Mouse (Mus musculus) embryonic fibroblast, embryonic 13.5 days (primary cell): ENCODE measurements around the gene Ntrk3.

Experiments
- CTCF ChIP-seq: IDR thresholded peaks from 2 replicates; pipeline ENCODE4 v1.5.1; 2011; ENCODE audit warnings: mild to moderate bottlenecking, control low read depth, low read length, moderate library complexity, borderline replicate concordance; ENCODE audit not compliant: insufficient read depth
- POLR2A ChIP-seq: IDR thresholded peaks from 2 replicates; pipeline ENCODE4 v1.6.1; 2011; ENCODE audit warnings: low read depth, mild to moderate bottlenecking, control low read depth, low read length, moderate library complexity

DNA sequence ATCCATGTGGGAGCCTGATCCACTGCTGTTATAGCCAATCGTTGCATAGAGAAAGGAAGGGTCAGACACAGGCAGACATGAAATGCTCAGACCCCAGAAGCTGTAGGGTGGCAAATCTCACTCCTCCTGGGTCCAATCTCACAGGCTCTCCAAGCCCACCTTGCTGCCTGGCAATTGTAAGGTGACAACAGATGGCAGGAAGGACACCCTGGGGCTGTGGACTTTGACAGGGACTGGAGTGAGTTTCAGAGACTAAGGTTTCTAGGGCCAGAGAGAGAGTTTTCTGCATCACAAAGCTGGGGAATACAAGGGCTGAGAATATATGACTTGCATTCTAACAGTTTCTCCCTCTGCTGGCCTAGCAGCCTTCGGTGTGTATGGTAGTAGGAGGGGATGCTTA, 359.5 kb downstream of the Ntrk3 start:
- TF ChIP-seq CTCF (no peak), POLR2A (no peak)
